Mouse (Mus musculus): ENCODE results near the gene Sh3bp4.

Sh3bp4 gene

GRCm38 (mm10) chr1:89092442-89092991 lies 22.3 kb downstream of the Sh3bp4 start:
- in situ Hi-C loops (cut with MboI; ENCODE audit: low sequenced_read_pairs), result no loop called here

- in situ Hi-C loops (cut with MboI; ENCODE audit: low sequenced_read_pairs), result no loop called here
Measured at GRCm38 (mm10) chr1:89093696-89094095, 23.5 kb downstream of the Sh3bp4 start.

- in situ Hi-C loops (cut with MboI; ENCODE audit: low sequenced_read_pairs), result no loop called here
Measured at GRCm38 (mm10) chr1:89094416-89094815, 24.2 kb downstream of the Sh3bp4 start.

- in situ Hi-C loops (cut with MboI; ENCODE audit: low sequenced_read_pairs), result no loop called here
Measured at GRCm38 (mm10) chr1:89095642-89096424, 25.6 kb downstream of the Sh3bp4 start.

- in situ Hi-C loops (cut with MboI; ENCODE audit: low sequenced_read_pairs), result no loop called here
Measured at GRCm38 (mm10) chr1:89102231-89103003, 32.2 kb downstream of the Sh3bp4 start.

GRCm38 (mm10) chr1:89103004-89103263 lies 32.7 kb downstream of the Sh3bp4 start:
- in situ Hi-C loops (cut with MboI; ENCODE audit: low sequenced_read_pairs), result no loop called here

GRCm38 (mm10) chr1:89103505-89103904 lies 33.3 kb downstream of the Sh3bp4 start:
- in situ Hi-C loops (cut with MboI; ENCODE audit: low sequenced_read_pairs), result no loop called here

GRCm38 (mm10) chr1:89104066-89104765 lies 34.0 kb downstream of the Sh3bp4 start:
- in situ Hi-C loops (cut with MboI; ENCODE audit: low sequenced_read_pairs), result no loop called here

- in situ Hi-C loops (cut with MboI; ENCODE audit: low sequenced_read_pairs), result no loop called here
Measured at GRCm38 (mm10) chr1:89105891-89106830, 35.9 kb downstream of the Sh3bp4 start.

- in situ Hi-C loops (cut with MboI; ENCODE audit: low sequenced_read_pairs), result no loop called here
Measured at GRCm38 (mm10) chr1:89107466-89107865, 37.3 kb downstream of the Sh3bp4 start.

- in situ Hi-C loops (cut with MboI; ENCODE audit: low sequenced_read_pairs), result no loop called here
Measured at GRCm38 (mm10) chr1:89108340-89108896, 38.2 kb downstream of the Sh3bp4 start.

GRCm38 (mm10) chr1:89109767-89110166 lies 39.6 kb downstream of the Sh3bp4 start:
- in situ Hi-C loops (cut with MboI; ENCODE audit: low sequenced_read_pairs), result no loop called here

GRCm38 (mm10) chr1:89110767-89111534 lies 40.7 kb downstream of the Sh3bp4 start:
- in situ Hi-C loops (cut with MboI; ENCODE audit: low sequenced_read_pairs), result no loop called here

- in situ Hi-C loops (cut with MboI; ENCODE audit: low sequenced_read_pairs), result no loop called here
Measured at GRCm38 (mm10) chr1:89112544-89112943, 42.3 kb downstream of the Sh3bp4 start.

GRCm38 (mm10) chr1:89113731-89114130 lies 43.5 kb downstream of the Sh3bp4 start:
- in situ Hi-C loops (cut with MboI; ENCODE audit: low sequenced_read_pairs), result no loop called here

- in situ Hi-C loops (cut with MboI; ENCODE audit: low sequenced_read_pairs), result no loop called here
Measured at GRCm38 (mm10) chr1:89117062-89117461, 46.8 kb downstream of the Sh3bp4 start.

GRCm38 (mm10) chr1:89118076-89118475 lies 47.9 kb downstream of the Sh3bp4 start:
- in situ Hi-C loops (cut with MboI; ENCODE audit: low sequenced_read_pairs), result no loop called here

- in situ Hi-C loops (cut with MboI; ENCODE audit: low sequenced_read_pairs), result no loop called here
Measured at GRCm38 (mm10) chr1:89118836-89119235, 48.6 kb downstream of the Sh3bp4 start.

- in situ Hi-C loops (cut with MboI; ENCODE audit: low sequenced_read_pairs), result no loop called here
Measured at GRCm38 (mm10) chr1:89120290-89120689, 50.1 kb downstream of the Sh3bp4 start.

Data from CH12F3 (cell line).